Mouse (Mus musculus): ENCODE results near the gene Hils1. TPM values are rescaled to one million over a fixed set of nuclear protein-coding genes. Genes with fewer than 3 reads are reported as not detected.

Gene Hils1
- polyA plus RNA-seq, 1 experiment from 2014 or later: not detected

GRCm38 (mm10) chr11:94941776-94942175, 25.6 kb upstream of the Hils1 start:
- 88% methylated on average over 8 of the region's 8 CpGs for WGBS
- no peak overlapping the region for H3K4me2 ChIP-seq (ENCODE audit: low read depth, low read length)
- H3K27ac ChIP-seq (ENCODE audit: low read depth, low read length): no peak overlapping the region
- H3K27me3 ChIP-seq (ENCODE audit: control insufficient read depth, insufficient read depth, low read length): peaks cover 10% of the 10 kb centered on the region
- H3K4me3 ChIP-seq (ENCODE audit: low read depth, low read length): no peak overlapping the region
- peaks cover 4% of the 10 kb centered on the region; the same call in 1 of the 2 replicates for H3K4me1 ChIP-seq (ENCODE audit: control insufficient read depth, insufficient read depth, low read length)
- H3K9ac ChIP-seq (replicated peaks; ENCODE audit: low read depth, low read length): no peak overlapping the region
- no peaks in the 10 kb centered on the region for H3K36me3 ChIP-seq (ENCODE audit: control insufficient read depth, insufficient read depth, low read length)
- no peaks in the 10 kb centered on the region for H3K9me3 ChIP-seq (ENCODE audit: control insufficient read depth, low read length)
- ATAC-seq (ENCODE audit: low read depth): no peak

GRCm38 (mm10) chr11:94942282-94943023, 24.9 kb upstream of the Hils1 start:
- H3K36me3 ChIP-seq (ENCODE audit: control insufficient read depth, insufficient read depth, low read length): no peaks in the 10 kb centered on the region
- H3K27ac ChIP-seq (ENCODE audit: low read depth, low read length): no peak overlapping the region
- ATAC-seq (ENCODE audit: low read depth): no peak
- peaks cover 7% of the 10 kb centered on the region for H3K27me3 ChIP-seq (ENCODE audit: control insufficient read depth, insufficient read depth, low read length)
- no peak overlapping the region for H3K9ac ChIP-seq (replicated peaks; ENCODE audit: low read depth, low read length)
- H3K4me1 ChIP-seq (ENCODE audit: control insufficient read depth, insufficient read depth, low read length): peaks cover 4% of the 10 kb centered on the region; the same call in 1 of the 2 replicates
- 48% methylated on average over 13 of the region's 13 CpGs for WGBS
- H3K4me3 ChIP-seq (ENCODE audit: low read depth, low read length): no peak overlapping the region
- no peaks in the 10 kb centered on the region for H3K9me3 ChIP-seq (ENCODE audit: control insufficient read depth, low read length)
- no peak overlapping the region for H3K4me2 ChIP-seq (ENCODE audit: low read depth, low read length)

GRCm38 (mm10) chr11:94943054-94943453, 24.3 kb upstream of the Hils1 start:
- H3K36me3 ChIP-seq (ENCODE audit: control insufficient read depth, insufficient read depth, low read length): no peaks in the 10 kb centered on the region
- WGBS: 88% methylated on average over 15 of the region's 15 CpGs
- no peaks in the 10 kb centered on the region for H3K9me3 ChIP-seq (ENCODE audit: control insufficient read depth, low read length)
- no peak for ATAC-seq (ENCODE audit: low read depth)
- no peak overlapping the region for H3K4me3 ChIP-seq (ENCODE audit: low read depth, low read length)
- H3K27ac ChIP-seq (ENCODE audit: low read depth, low read length): no peak overlapping the region
- peaks cover 7% of the 10 kb centered on the region for H3K27me3 ChIP-seq (ENCODE audit: control insufficient read depth, insufficient read depth, low read length)
- H3K4me1 ChIP-seq (ENCODE audit: control insufficient read depth, insufficient read depth, low read length): 0 out of 2 replicates have a peak, but pooled peaks cover under 1% of the 10 kb centered on the region
- H3K4me2 ChIP-seq (ENCODE audit: low read depth, low read length): no peak overlapping the region
- no peak overlapping the region for H3K9ac ChIP-seq (replicated peaks; ENCODE audit: low read depth, low read length)

DNA sequence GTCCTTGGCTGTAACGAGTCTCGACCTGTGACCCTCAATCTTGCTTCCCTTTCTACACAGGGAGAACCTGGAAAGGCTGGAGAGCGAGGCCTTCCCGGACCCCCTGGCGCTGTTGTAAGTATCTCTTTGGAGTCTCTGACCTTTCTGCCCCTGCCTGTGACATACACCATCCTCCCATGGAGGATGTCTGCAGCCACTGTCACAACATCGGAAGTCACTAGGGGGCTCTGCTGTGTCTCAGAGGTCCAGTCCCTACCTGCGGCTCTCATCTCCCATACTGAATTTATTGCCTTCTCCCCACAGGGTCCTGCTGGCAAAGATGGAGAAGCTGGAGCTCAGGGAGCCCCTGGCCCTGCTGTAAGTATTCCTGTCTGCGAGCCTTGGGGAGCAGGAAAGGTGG, 23.1 kb upstream of the Hils1 start:
- 21% methylated on average over 8 of the region's 8 CpGs for WGBS
- Histone ChIP-seq H3K9me3 (ENCODE audit: control insufficient read depth, low read length) (no peaks in the 10 kb centered on the region), H3K27me3 (ENCODE audit: control insufficient read depth, insufficient read depth, low read length) (no peaks in the 10 kb centered on the region), H3K9ac (replicated peaks; ENCODE audit: low read depth, low read length) (no peak overlapping the region), H3K4me2 (ENCODE audit: low read depth, low read length) (no peak overlapping the region), H3K36me3 (ENCODE audit: control insufficient read depth, insufficient read depth, low read length) (no peaks in the 10 kb centered on the region), H3K27ac (ENCODE audit: low read depth, low read length) (no peak overlapping the region), H3K4me3 (ENCODE audit: low read depth, low read length) (no peak overlapping the region), H3K4me1 (ENCODE audit: control insufficient read depth, insufficient read depth, low read length) (no peaks in the 10 kb centered on the region)
- ATAC-seq (ENCODE audit: low read depth): no peak

DNA sequence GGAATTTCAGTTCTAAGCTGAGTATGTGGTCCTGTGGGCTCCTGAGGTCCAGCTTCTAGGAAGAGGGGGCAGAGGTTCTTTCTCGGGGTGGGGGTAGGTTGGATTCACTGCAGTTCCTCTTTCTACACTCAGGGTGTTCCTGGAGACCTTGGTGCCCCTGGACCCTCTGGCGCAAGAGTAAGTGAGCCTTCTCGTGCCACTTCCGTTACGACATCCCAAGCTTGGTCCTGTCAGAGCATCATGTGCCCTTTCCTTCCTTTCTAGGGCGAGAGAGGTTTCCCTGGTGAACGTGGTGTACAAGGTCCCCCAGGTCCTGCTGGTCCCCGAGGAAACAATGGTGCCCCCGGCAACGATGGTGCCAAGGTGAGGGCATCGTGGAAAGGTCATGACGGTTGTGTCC, 22.2 kb upstream of the Hils1 start:
- Histone ChIP-seq H3K4me2 (ENCODE audit: low read depth, low read length) (no peak overlapping the region), H3K27ac (ENCODE audit: low read depth, low read length) (no peak overlapping the region), H3K4me1 (ENCODE audit: control insufficient read depth, insufficient read depth, low read length) (no peaks in the 10 kb centered on the region), H3K27me3 (ENCODE audit: control insufficient read depth, insufficient read depth, low read length) (no peaks in the 10 kb centered on the region), H3K4me3 (ENCODE audit: low read depth, low read length) (no peak overlapping the region), H3K9ac (replicated peaks; ENCODE audit: low read depth, low read length) (no peak overlapping the region), H3K36me3 (ENCODE audit: control insufficient read depth, insufficient read depth, low read length) (no peaks in the 10 kb centered on the region), H3K9me3 (ENCODE audit: control insufficient read depth, low read length) (no peaks in the 10 kb centered on the region)
- ATAC-seq (ENCODE audit: low read depth): no peak
- 92% methylated on average over 12 of the region's 12 CpGs for WGBS

GRCm38 (mm10) chr11:94952169-94952568, 15.2 kb upstream of the Hils1 start:
- H3K9ac ChIP-seq (replicated peaks; ENCODE audit: low read depth, low read length): no peak overlapping the region
- no peak for ATAC-seq (ENCODE audit: low read depth)
- 6% methylated on average over 6 of the region's 6 CpGs for WGBS
- no peaks in the 10 kb centered on the region for H3K9me3 ChIP-seq (ENCODE audit: control insufficient read depth, low read length)
- 0 out of 2 replicates have a peak overlapping the region, but pooled peaks have one; percentile 55 for H3K27ac ChIP-seq (ENCODE audit: low read depth, low read length)
- no peaks in the 10 kb centered on the region for H3K36me3 ChIP-seq (ENCODE audit: control insufficient read depth, insufficient read depth, low read length)
- no peaks in the 10 kb centered on the region for H3K27me3 ChIP-seq (ENCODE audit: control insufficient read depth, insufficient read depth, low read length)
- H3K4me1 ChIP-seq (ENCODE audit: control insufficient read depth, insufficient read depth, low read length): no peaks in the 10 kb centered on the region
- no peak overlapping the region for H3K4me3 ChIP-seq (ENCODE audit: low read depth, low read length)
- no peak overlapping the region for H3K4me2 ChIP-seq (ENCODE audit: low read depth, low read length)

DNA sequence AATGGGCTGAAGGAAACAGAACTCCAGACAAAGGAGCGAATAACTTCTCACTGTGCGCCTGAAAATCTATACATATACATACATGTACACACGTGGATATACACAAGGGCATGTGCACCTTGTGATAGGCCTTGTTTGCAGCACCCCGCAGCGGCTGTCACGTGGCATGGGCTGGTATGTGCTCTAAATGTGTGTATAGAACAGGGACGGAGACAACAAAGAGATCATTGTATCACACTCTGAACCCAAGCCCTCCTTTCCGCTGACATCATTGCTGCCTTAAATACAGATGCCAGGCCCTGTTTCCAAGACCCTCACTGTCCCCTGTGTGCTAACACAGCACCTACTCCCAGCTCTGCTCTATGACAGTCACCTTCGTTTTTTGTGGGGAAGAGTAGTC, 12.3 kb upstream of the Hils1 start:
- no peak for ATAC-seq (ENCODE audit: low read depth)
- Histone ChIP-seq H3K9ac (replicated peaks; ENCODE audit: low read depth, low read length) (no peak overlapping the region), H3K27ac (ENCODE audit: low read depth, low read length) (no peak overlapping the region), H3K4me3 (ENCODE audit: low read depth, low read length) (no peak overlapping the region), H3K9me3 (ENCODE audit: control insufficient read depth, low read length) (no peaks in the 10 kb centered on the region), H3K4me1 (ENCODE audit: control insufficient read depth, insufficient read depth, low read length) (no peaks in the 10 kb centered on the region), H3K36me3 (ENCODE audit: control insufficient read depth, insufficient read depth, low read length) (no peaks in the 10 kb centered on the region), H3K27me3 (ENCODE audit: control insufficient read depth, insufficient read depth, low read length) (no peaks in the 10 kb centered on the region), H3K4me2 (ENCODE audit: low read depth, low read length) (no peak overlapping the region)
- 61% methylated on average over 9 of the region's 9 CpGs for WGBS

DNA sequence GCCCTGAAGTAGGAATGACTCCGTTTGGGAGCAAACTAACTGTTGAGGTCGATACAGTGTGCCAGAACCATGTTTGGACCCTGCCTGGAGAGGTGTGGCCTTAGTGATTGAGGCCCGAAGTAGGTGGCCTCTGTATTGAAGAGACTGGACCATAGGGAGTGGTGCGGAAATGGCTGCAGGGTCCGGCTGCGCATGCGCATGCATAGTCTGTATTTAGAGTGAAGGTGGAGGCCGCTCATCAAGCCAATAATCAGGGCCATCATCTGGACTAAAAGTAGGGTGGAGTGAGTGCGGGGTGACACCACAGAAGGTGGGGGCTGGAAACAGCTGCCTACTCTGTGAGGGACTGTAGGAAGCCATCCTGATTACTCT, 9.7 kb upstream of the Hils1 start:
- Histone ChIP-seq H3K27ac (ENCODE audit: low read depth, low read length) (no peak overlapping the region), H3K9me3 (ENCODE audit: control insufficient read depth, low read length) (no peaks in the 10 kb centered on the region), H3K4me1 (ENCODE audit: control insufficient read depth, insufficient read depth, low read length) (no peaks in the 10 kb centered on the region), H3K9ac (replicated peaks; ENCODE audit: low read depth, low read length) (no peak overlapping the region), H3K4me2 (ENCODE audit: low read depth, low read length) (no peak overlapping the region), H3K4me3 (ENCODE audit: low read depth, low read length) (no peak overlapping the region), H3K36me3 (ENCODE audit: control insufficient read depth, insufficient read depth, low read length) (no peaks in the 10 kb centered on the region), H3K27me3 (ENCODE audit: control insufficient read depth, insufficient read depth, low read length) (no peaks in the 10 kb centered on the region)
- WGBS: 87% methylated on average over 9 of the region's 9 CpGs
- ATAC-seq (ENCODE audit: low read depth): no peak

DNA sequence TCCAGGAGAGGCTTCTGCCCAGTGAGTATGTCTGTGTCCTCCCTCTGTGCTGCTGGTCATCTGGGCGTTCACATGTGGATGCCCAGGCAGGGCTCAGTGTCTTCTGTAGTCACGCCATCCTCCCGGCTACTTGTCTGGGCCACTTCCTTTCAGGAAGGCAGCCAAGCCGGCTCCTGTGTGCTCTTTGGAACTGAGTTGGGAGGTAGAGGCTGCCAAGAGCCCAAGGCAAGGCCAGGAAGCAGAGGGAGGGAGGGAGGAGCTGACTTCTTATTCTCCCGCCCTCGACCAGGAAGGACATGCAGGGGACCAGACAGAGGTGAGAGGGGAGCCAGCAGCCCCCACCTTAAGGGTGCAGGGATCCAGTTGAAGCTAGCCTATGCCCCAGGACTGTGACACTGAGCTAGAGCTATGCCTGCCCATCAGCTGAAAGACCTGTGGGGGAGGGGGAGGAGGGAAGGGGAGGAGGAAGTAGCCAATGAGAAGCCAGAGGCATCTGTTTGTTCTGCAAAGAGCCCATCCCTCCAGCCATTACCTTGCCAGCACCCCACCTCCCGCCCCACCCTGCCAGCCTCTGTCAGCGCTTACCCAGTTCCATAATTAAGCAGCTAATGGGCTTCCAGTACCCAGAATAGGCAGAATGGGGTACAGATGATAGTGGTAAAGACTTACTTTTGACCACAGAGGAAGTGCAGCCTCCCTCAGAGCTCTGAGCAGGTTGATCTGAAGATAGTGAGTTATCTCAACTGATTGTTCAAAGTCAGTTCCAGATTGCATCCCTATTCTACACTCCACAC, 9.1 kb upstream of the Hils1 start:
- WGBS: 25% methylated on average over 8 of the region's 8 CpGs

More for the DNA sequence above, 9.1 kb upstream of the Hils1 start:
- no peaks in the 10 kb centered on the region for H3K9me3 ChIP-seq (ENCODE audit: control insufficient read depth, low read length)
- no peaks in the 10 kb centered on the region for H3K36me3 ChIP-seq (ENCODE audit: control insufficient read depth, insufficient read depth, low read length)
- no peak overlapping the region for H3K27ac ChIP-seq (ENCODE audit: low read depth, low read length)
- no peaks in the 10 kb centered on the region for H3K4me1 ChIP-seq (ENCODE audit: control insufficient read depth, insufficient read depth, low read length)
- no peak overlapping the region for H3K4me3 ChIP-seq (ENCODE audit: low read depth, low read length)
- H3K4me2 ChIP-seq (ENCODE audit: low read depth, low read length): no peak overlapping the region
- H3K27me3 ChIP-seq (ENCODE audit: control insufficient read depth, insufficient read depth, low read length): no peaks in the 10 kb centered on the region
- peak; percentile 46; the same call in 1 of the 2 replicates for ATAC-seq (ENCODE audit: low read depth)
- no peak overlapping the region for H3K9ac ChIP-seq (replicated peaks; ENCODE audit: low read depth, low read length)

Measured in neural tube, embryonic 14.5 days (tissue).